Mouse (Mus musculus) left cerebral cortex, postnatal 25 days (tissue): ENCODE measurements at regions not wholly inside any gene's neighbourhood (a gene's known extent, or its start where the extent isn't known, plus 50 kb on each side); places are given as distances from the start of the nearest gene placed in this dataset.

Experiments
- DNase-seq, 2 experiments: peaks; one replicate each; pipeline ENCODE4 v3.0.0; 2022; ENCODE audit warnings: low spot score in 2 of 2, mixed read lengths in 1 of 2
- intact Hi-C: fragments of 180-260 bp; cut with DNase I; formaldehyde crosslinking; loops from one replicate; pipeline ENCODE4 v1.15.1; 2025

DNA sequence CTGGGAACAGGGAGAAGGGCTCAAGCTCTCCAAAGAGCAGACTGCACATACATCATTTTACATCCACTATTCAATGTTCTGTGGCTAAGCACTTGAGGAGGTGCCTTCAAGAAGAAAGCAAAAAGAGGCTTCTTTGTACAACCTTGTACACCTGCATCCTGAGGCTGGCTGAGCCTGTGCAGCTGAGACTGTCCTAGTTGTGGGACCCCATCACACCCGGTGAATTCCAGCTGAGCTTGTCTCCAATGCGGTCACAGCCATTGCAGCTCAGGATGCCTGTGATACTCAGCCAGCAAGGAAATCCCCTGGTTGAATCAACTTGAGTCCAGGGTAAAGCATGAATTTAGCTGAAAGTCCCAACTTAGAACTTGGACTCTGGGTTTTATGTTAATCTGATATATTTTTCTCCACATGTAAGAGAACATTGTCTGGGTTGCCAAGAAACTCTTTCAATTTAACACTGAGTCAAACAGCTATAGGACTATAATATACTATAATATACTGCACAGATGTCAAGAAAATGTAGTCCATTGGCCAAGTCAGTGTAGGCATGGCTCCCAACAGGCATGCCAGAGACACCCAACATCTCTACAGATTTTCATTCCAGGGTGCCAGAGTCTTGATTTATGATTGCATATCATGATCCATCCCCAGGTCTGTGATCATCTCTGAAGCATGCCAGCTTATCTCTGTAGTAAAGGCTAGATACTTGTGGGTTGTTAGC, 599.2 kb downstream of the Pard3 start:
- DNase-seq: peak in 1 of 2 experiments; percentile 43
- intact Hi-C loops: no loop called here

DNA sequence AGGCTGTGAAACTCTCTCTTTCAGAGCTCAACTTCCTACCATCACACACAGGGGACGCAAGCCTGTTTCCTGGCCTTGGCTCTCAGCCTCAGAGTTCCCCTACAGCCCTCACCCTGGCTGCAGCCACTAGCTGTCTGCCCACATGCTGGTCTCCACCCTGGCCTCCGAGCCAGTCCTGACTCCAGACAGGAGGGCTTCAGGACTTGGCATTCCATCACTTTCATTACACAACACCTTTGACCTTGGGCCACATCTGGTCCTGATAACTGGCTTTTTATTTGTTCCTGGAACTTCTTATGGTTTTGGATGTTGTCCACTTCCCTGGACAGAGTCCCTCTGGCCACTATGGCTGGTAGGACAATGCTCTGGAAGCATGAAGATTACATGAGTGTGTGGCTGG, 602.9 kb downstream of the Pard3 start:
- intact Hi-C loops: no loop called here
- DNase-seq: no peak

DNA sequence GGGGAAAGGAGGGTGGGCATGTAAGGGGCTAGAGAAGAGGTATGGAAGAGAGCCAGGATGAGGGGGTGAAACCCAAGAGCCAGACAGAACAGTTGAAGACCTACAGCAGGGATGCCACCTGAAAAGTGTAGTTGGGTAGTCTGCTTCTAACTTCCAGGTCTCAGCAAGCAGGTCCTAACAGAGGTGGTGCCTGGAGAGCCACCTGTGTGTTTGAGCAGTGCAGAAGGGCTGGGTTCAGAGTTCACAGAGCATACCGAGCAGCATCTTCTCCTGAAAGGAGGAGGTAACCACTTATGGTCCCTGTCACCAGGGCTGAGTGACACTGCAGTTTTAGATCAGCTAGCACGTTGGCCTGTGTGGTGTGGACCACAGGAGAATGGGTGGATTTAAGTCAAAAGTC, 605.3 kb downstream of the Pard3 start:
- intact Hi-C loops: no loop called here
- no peak for DNase-seq

DNA sequence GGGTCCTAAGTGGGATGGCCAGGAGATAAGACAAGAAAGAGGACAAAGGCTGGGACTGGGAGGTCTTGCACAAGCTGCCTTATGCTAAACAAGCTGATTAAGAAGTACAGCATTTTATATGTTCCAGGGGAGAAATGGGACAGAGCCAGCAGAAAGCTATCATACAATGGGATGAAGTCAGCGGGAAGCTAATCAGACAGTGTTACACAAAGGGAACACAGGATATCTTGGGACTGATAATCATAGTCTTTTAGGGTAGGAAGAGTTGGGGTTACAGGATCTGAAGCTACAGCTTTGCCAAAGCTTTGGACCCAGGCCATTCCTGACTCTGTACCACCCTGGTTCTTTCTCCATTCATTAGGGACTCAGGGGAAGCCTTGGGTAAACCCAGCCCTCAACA, 610.4 kb downstream of the Pard3 start:
- intact Hi-C loops: no loop called here
- no peak for DNase-seq

DNA sequence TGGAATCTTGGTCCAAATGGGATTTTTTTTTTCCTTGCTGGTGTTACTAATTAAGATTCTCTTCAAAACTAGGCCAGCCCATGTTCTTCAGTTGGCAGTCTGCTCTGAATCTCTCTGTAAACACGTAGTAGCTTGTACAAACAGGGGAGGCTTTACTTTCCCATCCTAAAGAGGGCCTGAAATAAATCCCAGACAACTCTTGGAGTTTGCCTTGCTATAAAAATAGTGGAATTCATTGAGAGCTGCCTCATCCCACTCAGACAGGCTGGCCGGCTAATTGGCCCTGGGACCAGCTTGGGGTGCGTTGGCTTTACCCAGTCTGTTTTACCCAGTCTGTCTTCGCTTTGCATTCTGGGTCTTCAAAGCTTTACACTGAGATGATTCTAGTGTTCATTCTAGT, 611.7 kb downstream of the Pard3 start:
- intact Hi-C loops: loop anchor here (5.0 kb wide), 2 partner anchors 242 to 357 kb away; no protein-coding TSS in a partner anchor
- peak; percentile 14 to 82 for DNase-seq

DNA sequence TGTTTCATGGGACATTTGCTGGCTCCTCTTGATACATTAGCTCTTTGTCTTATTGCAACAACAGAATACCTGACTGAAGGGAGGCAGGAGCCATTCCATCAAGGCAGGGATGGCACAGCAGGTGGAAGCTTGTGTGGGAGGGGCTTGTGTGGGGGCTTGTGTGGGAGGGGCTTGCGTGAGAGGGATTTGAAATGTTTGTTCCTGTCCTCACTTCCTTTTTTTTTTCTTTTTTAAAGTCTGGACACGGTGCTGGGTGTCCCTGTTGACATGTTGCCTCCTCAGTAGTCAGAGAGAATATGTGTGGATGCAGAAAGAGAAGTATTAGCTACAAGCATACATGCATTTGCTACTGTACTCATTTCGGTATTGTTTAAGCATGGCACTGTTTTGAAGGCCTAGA, 616.5 kb downstream of the Pard3 start:
- intact Hi-C loops: loop anchor here (5.0 kb wide), 1 partner anchor 58 kb away; no protein-coding TSS in a partner anchor

DNA sequence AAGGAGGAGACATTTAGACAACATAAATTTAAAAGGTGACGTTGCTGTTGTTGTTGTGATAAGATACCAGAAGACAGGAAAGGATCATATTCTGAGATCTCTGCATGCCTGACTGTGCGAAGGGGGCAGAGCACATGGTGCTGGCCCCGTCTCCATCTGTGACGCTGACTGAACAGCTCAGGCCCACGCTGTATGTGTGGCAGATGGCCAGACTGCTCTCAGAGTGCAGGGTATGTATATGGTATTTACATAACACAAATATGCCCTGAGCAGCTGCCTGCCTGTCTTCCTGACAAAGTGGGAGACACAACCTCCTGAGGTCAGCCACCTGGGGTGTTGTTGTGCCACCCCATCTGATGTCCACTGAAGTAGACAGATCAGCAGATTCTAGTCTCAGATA, 620.5 kb downstream of the Pard3 start:
- peak; percentile 32 to 66 for DNase-seq

More for the DNA sequence above, 616.5 kb downstream of the Pard3 start:
- DNase-seq: no peak

DNA sequence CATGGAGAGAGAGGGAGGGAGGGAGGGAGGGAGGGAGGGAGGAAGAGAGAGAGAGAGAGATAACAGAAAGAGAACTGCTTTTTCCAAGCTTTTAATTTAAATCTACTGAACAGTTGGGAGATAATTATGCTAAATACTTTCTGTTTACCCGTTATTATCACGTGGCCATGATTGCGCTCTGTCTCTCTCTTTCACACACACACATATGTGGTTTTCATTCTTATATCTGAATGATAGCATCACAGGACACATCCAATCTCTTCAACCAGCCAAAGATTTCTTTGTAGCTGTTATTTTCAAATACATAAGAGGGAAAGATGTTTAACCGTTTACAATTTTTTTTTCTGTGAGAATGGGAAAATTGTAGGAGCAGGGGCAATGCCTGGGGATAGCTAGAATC, 627.1 kb downstream of the Pard3 start:
- intact Hi-C loops: no loop called here
- no peak for DNase-seq

More for the DNA sequence above, 620.5 kb downstream of the Pard3 start:
- intact Hi-C loops: loop anchor here (5.0 kb wide), 1 partner anchor 62 kb away; no protein-coding TSS in a partner anchor

DNA sequence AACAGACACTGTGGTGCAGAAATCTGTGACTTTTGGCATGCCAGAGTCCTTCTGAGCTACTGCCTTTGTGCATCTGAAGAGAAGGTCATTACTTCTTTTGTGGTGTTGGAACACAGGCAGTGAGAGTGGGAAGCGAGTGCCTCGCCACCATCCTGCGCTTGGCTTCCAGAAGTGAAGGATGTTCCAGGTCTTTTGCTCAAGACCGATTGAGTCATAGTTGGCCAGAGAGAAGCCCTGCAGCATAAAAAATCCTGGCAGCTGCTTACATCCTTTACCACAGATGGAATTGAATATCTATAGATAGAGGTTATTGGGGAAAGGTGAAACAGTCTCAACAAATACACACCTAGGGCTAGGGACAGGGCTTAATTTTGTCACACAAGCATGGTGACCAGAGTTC, 634.7 kb downstream of the Pard3 start:
- peak in 1 of 2 experiments; percentile 60 for DNase-seq
- intact Hi-C loops: no loop called here

DNA sequence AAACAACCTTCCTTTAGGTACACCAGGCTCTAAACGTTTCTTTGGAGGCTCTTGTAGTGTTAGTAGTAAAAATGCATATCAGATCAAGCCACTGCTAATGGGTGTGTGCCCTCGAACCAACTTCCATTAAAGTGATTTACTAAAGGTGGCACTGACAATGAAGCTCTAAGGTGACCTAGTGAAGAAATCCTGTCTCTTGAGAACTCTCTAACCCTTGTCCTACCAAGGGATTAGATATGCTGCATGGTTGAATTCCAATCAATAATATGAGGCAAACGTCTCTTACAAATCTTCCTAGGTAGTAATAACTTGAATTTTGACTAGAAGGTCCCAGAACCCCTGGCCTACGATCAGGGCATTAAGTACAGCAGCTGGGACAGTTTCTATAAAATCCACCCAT, 640.7 kb downstream of the Pard3 start:
- intact Hi-C loops: loop anchor here (5.0 kb wide), 1 partner anchor 463 kb away; no protein-coding TSS in a partner anchor

DNA sequence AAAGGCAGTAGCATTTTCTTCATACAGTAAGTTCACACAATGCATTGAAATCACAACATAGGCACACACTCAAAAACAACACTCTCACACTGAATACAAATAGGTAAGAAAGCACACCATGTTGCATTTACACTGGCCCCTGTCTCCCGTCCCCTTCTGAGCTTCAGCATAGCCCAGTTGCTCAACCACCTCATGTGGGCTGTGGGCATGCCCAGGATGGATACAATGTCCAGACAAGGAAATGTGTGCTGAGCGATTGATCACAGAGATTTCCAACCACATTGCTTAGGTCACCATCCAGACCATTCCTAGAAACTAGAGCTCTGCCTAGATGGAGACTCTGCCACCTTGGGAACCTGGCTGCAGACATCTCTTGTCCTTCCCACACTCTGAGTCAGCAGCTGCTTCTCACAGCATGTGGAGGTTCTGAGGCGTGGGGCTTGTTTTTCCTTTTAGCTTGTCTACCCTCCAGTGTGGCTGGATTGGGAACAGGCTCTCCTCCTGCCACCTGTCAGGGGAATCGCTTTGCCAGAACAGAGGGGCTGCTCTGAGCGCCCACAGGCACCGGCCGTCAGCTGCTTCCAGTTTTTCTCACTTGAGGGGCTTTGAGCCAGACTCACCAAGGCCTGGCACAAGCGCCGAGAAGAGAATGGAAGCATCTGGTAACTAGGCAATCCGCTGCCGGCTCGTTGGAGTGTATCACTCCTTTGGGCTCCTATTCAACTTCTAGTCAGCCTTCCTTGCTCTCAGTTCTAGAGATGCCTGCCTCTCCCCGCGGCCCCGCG, 642.5 kb downstream of the Pard3 start:
- DNase-seq: peak; percentile 67 to 93
- intact Hi-C loops: no loop called here

More for the DNA sequence above, 640.7 kb downstream of the Pard3 start:
- DNase-seq: no peak

DNA sequence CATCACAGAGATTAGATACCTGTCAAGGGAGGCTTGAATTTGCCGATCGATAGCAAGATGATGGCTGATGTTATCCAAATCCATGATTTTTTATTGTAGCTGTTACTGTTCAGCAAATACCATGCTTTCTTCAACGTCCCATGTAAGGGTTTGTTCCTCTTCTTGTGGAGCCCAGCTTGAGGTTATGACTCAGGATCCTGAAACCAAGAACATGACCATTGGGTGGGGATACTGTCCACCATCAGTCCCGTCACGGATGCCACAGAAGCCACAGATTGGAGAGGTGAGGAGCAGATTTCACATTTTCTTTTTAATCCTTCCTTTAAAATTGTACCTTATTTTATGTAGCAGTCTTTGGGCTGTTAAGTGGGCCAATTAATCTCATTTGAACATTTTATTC, 645.7 kb downstream of the Pard3 start:
- DNase-seq: no peak
- intact Hi-C loops: no loop called here

DNA sequence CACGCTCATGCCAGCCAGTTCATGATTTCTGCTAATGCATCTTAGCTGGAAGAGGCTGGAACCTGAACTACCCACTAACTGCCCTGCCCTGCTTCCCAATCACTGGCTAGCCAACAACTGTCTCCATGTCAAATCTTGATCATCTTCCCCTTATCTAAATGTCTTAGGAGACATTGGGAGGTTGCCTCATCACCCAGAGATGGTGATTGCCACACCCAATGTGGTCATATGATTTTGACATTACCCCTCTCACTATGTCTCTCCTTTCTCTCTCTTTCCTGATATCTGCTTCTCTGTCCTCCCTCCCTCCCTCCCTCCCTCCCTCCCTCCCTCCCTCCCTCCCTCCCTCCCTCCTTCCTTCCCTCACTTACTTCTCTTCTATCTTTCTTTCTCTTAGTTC, 643.3 kb upstream of the Nrp1 start:
- DNase-seq: no peak
- intact Hi-C loops: no loop called here

DNA sequence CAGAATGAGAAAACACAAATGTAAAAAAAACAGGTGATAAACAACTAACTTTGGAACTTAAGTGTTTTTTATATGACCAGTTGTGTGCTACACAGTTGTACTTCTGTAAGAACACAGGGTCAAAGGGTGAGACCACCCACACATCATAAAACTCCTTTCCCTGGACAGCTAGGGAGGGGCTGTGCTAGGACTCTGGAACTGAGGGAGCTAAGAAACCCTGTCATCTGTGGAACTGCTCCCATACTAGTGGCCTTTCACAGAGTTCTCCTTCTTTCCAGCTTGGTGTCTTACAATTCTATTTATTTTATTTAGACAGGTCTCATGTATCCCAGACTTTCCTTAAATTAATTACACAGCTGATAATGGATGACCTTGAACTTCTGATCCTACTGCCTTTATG, 640.4 kb upstream of the Nrp1 start:
- DNase-seq: no peak
- intact Hi-C loops: no loop called here

DNA sequence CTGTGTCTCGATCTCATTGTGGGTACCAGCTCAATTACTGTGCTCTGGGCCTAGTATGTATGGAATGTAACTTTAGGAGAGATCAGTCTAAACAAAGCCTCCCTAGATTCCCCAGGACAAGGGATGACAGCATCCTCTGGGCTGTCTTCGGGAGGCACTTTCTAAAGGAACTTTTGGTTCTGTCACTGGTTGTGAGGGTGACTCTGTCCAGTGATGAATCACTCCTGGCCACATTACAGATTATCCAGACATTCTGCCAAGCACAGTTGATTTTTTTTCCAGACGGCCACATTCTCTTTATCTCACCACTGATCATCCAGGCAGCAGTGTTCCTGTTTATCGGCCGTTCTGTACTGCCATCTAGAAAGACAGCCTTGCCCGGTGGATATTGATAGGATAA, 638.5 kb upstream of the Nrp1 start:
- intact Hi-C loops: no loop called here
- DNase-seq: no peak

DNA sequence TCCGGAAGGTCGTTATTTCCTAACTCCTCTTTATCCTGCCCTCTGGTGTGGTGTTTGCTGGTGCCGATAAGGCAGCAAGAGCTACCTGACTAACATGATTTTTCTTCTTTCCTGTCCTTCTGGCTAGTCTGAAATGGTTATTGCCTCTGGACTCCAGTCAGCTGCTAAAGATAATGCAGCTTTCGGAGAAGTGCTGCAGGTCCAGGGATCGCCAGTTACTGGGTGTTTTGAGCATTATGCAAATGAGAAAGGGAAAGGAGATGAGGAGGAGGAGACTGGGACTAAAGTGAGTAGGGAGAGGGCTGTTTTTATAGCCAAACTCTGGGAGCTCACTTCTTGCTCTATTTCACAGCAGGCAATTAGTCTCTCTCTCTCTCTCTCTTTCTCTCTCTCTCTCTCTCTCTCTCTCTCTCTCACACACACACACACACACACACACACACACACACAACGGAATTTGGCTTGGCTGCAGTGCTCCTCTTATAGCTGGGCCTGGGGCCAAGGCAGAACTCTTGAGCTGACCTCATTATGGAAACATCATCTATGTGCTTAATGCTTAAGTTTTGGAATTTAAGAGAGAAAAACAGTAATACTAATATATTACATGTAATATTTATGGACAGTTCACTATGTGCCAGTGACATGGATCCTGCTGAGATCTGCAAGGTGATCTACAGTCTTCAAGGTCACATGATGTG, 637.7 kb upstream of the Nrp1 start:
- intact Hi-C loops: no loop called here
- peak in 1 of 2 experiments; percentile 7 for DNase-seq

DNA sequence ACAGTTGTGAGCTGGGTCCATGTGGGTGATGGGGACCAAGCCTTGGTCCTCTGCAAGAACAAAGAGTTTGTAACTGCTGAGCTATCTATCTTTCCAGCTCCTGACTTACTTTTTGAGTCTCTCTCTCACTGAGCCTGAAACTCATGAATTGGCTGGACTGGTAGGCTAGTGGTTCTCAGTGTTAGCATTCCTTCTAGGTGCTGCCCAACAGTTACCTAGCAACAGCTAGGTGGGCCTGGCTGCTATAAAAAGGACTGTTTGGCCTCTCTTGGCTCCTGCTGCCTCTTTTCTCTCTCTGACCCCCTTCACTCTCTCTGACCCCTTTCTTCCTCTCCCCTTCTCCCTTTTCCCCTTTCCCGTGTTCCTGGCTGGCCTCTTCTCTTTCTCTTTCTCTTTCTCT, 636.8 kb upstream of the Nrp1 start:
- intact Hi-C loops: no loop called here
- no peak for DNase-seq

DNA sequence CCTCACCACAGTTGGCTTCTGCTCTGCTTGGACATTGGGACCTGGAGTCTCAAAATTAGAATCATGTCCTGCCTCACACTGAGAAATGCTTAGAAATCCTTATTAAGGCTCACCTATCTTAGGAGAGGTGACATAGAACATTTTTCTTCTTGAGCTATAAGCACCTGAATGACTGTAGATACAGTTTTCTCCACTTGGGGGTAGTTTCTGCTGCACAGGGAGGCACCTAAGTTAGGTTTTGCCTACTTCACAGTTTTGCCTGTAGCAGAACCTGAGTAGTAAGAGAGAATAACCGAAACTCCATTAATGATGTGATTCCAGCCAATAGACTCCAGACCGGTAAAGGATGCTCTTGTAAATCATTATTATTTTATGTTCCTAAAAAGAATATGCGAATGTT, 624.3 kb upstream of the Nrp1 start:
- intact Hi-C loops: no loop called here
- DNase-seq: no peak

DNA sequence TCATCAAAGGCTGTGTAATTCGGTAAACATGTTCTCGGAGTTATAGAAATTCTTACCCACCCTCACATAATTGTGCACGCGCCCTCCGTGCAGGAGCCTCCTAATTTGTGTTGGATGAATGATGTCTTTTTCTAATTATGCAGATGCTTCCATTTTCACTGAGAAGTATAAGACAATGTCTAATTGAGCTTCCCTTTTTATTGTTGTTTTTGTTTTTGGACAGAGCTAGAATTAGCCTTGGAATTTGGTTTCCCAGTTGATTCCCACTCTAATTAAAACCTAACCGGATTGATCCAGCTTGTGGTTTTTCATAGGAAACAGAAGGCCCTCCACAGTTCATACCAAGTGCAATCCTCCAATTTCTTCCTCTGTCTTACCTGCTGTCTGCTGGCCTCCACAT, 616.2 kb upstream of the Nrp1 start:
- DNase-seq: no peak
- intact Hi-C loops: no loop called here

DNA sequence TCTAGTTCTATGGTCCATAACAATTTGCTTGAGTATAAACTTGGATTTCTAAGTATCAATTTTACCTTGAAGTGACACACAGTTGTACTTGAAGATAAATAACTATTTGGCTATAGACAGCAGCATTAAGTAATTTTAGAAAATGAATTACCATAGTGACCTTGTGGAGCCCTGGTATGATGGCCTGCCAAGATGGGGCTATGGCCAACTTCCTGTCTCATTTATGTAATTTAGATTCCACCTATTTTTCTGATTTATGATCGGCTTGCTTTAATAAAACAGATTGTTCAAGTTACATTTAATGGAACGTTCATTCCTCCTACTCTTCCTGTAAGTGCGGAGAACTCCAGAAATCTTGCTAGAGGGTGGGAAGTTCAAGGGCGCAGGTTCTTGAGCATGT, 613.2 kb upstream of the Nrp1 start:
- no peak for DNase-seq
- intact Hi-C loops: no loop called here
